Mouse (Mus musculus) lung, postnatal 0 days (tissue): ENCODE data around the gene Rnf39.

Source experiments
- CTCF ChIP-seq: IDR thresholded peaks from 2 replicates; pipeline ENCODE4 v1.5.1; 2016; ENCODE audit warnings: antibody characterized with exemption, mild to moderate bottlenecking
- EP300 ChIP-seq: IDR thresholded peaks from 2 replicates; pipeline ENCODE4 v1.6.1; 2016; ENCODE audit warnings: antibody characterized with exemption, mild to moderate bottlenecking, control low read depth

GRCm38 (mm10) chr17:36920239-36920638, 22.5 kb upstream of the Rnf39 start:
- TF ChIP-seq CTCF, result no peak
- no peak for TF ChIP-seq EP300
